Mouse (Mus musculus) forebrain, postnatal 0 days (tissue): Measurements from ENCODE around the gene Syne1. TPM values are rescaled to one million over a fixed set of nuclear protein-coding genes. Genes with fewer than 3 reads are reported as not detected.

Experiments used
- ATAC-seq: fragments of 200-750 bp; cut with Nextera tagmentation; 2 replicates; pipeline ENCODE4 v1.8.0; 2017; ENCODE audit warnings: mild to moderate bottlenecking, moderate library complexity
- DNase-seq: peaks from one replicate; pipeline ENCODE4 v3.0.0-alpha.2; 2015
- H3K27ac ChIP-seq: fragments of 300-500 bp; sonication (generic); 2 replicates; pipeline ENCODE4 v1.5.1; 2014; ENCODE audit warnings: low read depth, mild to moderate bottlenecking, antibody characterized with exemption, low read length, moderate library complexity, mixed read lengths
- H3K27me3 ChIP-seq: fragments of 300-500 bp; sonication (generic); 2 replicates; pipeline ENCODE4 v1.6.1; 2014; ENCODE audit warnings: mild to moderate bottlenecking, low read length, mixed read lengths; ENCODE audit not compliant: insufficient read depth
- H3K36me3 ChIP-seq: fragments of 300-500 bp; sonication (generic); 2 replicates; pipeline ENCODE4 v1.6.1; 2014; ENCODE audit warnings: mild to moderate bottlenecking, moderate library complexity; ENCODE audit not compliant: insufficient read depth
- H3K4me1 ChIP-seq: fragments of 300-500 bp; sonication (generic); 2 replicates; pipeline ENCODE4 v1.6.1; 2014; ENCODE audit warnings: antibody characterized with exemption; ENCODE audit not compliant: insufficient read depth
- H3K4me2 ChIP-seq: fragments of 300-500 bp; sonication (generic); 2 replicates; pipeline ENCODE4 v1.6.1; 2014; ENCODE audit warnings: low read depth, mild to moderate bottlenecking, moderate library complexity
- H3K4me3 ChIP-seq: fragments of 300-500 bp; sonication (generic); 2 replicates; pipeline ENCODE4 v1.5.1; 2014; ENCODE audit warnings: low read depth, low read length, mixed read lengths
- H3K9ac ChIP-seq: fragments of 300-500 bp; sonication (generic); 2 replicates; pipeline ENCODE4 v1.6.1; 2014; ENCODE audit warnings: mild to moderate bottlenecking
- H3K9me3 ChIP-seq: fragments of 300-500 bp; sonication (generic); 2 replicates; pipeline ENCODE4 v1.6.1; 2016; ENCODE audit warnings: low read length
- CTCF ChIP-seq: sonication (generic); IDR thresholded peaks from 2 replicates; pipeline ENCODE4 v1.5.1; 2016; ENCODE audit warnings: antibody characterized with exemption, control low read depth, low read depth
- WGBS: fragments of 180-500 bp; shearing (Covaris S2); extraction: QIAGEN DNeasy Blood & Tissue Kit; methylation state at CpG from one replicate; pipeline ENCODE4 v1.1.7; 2014; 5-methylcytosine and 5-hydroxymethylcytosine counted together
- polyA plus RNA-seq: library from polyadenylated mRNA; unstranded; fragments of >200 nt; fragmentation: Nextera tagmentation; extraction: Ambion mirVana; gene quantifications from 2 replicates; pipeline ENCODE4 v1.2.1, GENCODE M21; 2015
- total RNA-seq: library from RNA; depleted of rRNA; stranded (reverse); fragments of >200 nt; gene quantifications from 2 replicates; pipeline ENCODE4 v1.2.3, GENCODE M21; 2014

The Syne1 gene
- total and polyA plus RNA-seq, 2 experiments from 2014 or later = 11.2 to 60.5 TPM

DNA sequence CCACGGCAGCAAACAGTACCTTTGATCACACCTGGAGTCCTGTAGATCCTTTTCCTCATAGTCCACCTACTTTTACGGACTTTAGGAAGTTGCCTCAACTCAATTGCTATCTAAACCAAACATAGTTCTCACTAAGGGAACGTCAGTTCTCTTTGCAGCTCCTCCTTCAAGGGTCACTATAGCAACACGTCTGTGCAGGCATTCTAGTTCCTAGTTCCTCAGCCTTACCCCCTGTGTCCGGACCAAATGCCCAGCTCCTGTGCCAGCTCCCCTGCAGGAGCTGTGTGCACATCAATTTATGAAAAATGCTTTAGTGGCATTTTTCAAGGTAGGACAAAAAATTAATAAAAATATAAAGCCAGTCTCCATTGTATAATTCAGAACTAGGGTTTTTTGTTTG, 63.2 kb downstream of the Syne1 start:
- Histone ChIP-seq H3K27ac (no peak overlapping the region), H3K4me3 (no peak overlapping the region), H3K9me3 (no peaks in the 10 kb centered on the region), H3K36me3 (no peaks in the 10 kb centered on the region), H3K9ac (no peak overlapping the region), H3K27me3 (no peaks in the 10 kb centered on the region), H3K4me1 (no peaks in the 10 kb centered on the region), H3K4me2 (no peak overlapping the region)
- 52% methylated on average over 5 of the region's 5 CpGs for WGBS
- DNase-seq = no peak
- no peak for TF ChIP-seq CTCF
- no peak for ATAC-seq

GRCm38 (mm10) chr10:5480552-5481550, 70.4 kb downstream of the Syne1 start:
- no peak overlapping the region for H3K4me3 ChIP-seq

DNA sequence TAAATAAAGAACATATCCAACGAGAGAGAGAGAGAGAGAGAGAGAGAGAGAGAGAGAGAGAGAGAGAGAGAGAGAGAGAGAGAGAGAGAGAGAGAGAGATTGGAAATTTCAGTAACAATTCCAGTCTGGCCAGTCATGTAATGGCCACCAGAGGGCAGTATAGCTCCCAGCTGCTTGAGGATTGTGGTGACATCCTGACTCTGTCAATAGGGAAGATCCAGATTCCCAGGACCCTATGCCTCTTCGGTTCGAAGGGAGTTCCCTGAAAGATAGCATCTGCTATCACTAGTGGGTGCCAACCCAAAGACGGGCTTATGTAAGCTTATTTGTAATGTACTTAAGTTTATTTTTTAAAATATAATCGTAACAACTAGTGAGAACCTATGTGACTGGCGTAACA, 71.2 kb downstream of the Syne1 start:
- Histone ChIP-seq H3K36me3 (no peaks in the 10 kb centered on the region), H3K27me3 (no peaks in the 10 kb centered on the region), H3K4me2 (no peak overlapping the region), H3K9ac (no peak overlapping the region), H3K4me1 (no peaks in the 10 kb centered on the region), H3K27ac (no peak overlapping the region), H3K4me3 (no peak overlapping the region), H3K9me3 (no peaks in the 10 kb centered on the region)
- WGBS = 58% methylated on average over 6 of the region's 6 CpGs
- TF ChIP-seq CTCF = peak; percentile 79
- ATAC-seq (peak; percentile 70), DNase-seq (peak; percentile 57)

More at GRCm38 (mm10) chr10:5480552-5481550, 70.4 kb downstream of the Syne1 start:
- Histone ChIP-seq H3K9ac (no peak overlapping the region), H3K9me3 (no peaks in the 10 kb centered on the region), H3K27ac (no peak overlapping the region), H3K36me3 (no peaks in the 10 kb centered on the region), H3K27me3 (no peaks in the 10 kb centered on the region), H3K4me1 (no peaks in the 10 kb centered on the region), H3K4me2 (no peak overlapping the region)
- 86% methylated on average over 9 of the region's 9 CpGs for WGBS
- ATAC-seq (peak; percentile 5; the same call in 1 of the 2 replicates), DNase-seq (no peak)
- TF ChIP-seq CTCF = no peak

- no peaks in the 10 kb centered on the region for H3K36me3 ChIP-seq
- no peak overlapping the region for H3K4me2 ChIP-seq
- TF ChIP-seq CTCF = no peak
- H3K9me3 ChIP-seq = no peaks in the 10 kb centered on the region
- H3K4me3 ChIP-seq = no peak overlapping the region
- H3K27me3 ChIP-seq = no peaks in the 10 kb centered on the region
- 86% methylated on average over 2 of the region's 2 CpGs for WGBS
- no peak overlapping the region for H3K9ac ChIP-seq
- ATAC-seq (no peak), DNase-seq (no peak)
- H3K27ac ChIP-seq = no peak overlapping the region
- no peaks in the 10 kb centered on the region for H3K4me1 ChIP-seq
Observed at GRCm38 (mm10) chr10:5468638-5469037, 82.6 kb downstream of the Syne1 start.

DNA sequence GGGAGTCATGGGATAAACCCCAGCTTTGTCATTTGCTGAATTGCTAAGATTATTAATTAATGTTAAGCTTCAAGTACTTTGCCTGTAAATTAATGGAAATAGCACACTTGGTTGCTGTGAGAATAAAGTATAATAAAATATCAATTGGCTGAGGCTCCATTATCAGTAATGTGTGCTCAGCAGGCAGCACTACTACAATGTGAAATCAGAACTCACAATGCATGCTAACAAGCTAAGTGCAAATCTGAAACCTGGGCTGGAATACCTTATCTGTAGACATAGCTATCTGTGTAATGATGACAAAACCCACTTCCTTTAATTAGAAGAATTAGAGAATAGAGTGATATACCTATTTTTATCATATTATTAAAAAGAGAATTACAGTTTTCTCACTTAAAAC, 97.5 kb downstream of the Syne1 start:
- Histone ChIP-seq H3K4me1 (no peaks in the 10 kb centered on the region), H3K4me3 (no peak overlapping the region), H3K9me3 (no peaks in the 10 kb centered on the region), H3K9ac (no peak overlapping the region), H3K4me2 (no peak overlapping the region), H3K27ac (no peak overlapping the region), H3K27me3 (no peaks in the 10 kb centered on the region), H3K36me3 (no peaks in the 10 kb centered on the region)
- no peak for TF ChIP-seq CTCF
- DNase-seq = no peak
- peak; percentile 43; the same call in 1 of the 2 replicates for ATAC-seq

GRCm38 (mm10) chr10:5449944-5450343, 101.3 kb downstream of the Syne1 start:
- no peak overlapping the region for H3K4me3 ChIP-seq
- TF ChIP-seq CTCF = no peak
- H3K27me3 ChIP-seq = no peaks in the 10 kb centered on the region
- no peak for ATAC-seq
- no peaks in the 10 kb centered on the region for H3K36me3 ChIP-seq
- no peak overlapping the region for H3K4me2 ChIP-seq
- no peak for DNase-seq
- WGBS = 96% methylated on average over 2 of the region's 2 CpGs
- no peak overlapping the region for H3K27ac ChIP-seq
- no peaks in the 10 kb centered on the region for H3K9me3 ChIP-seq
- no peak overlapping the region for H3K9ac ChIP-seq
- H3K4me1 ChIP-seq = no peaks in the 10 kb centered on the region

- no peaks in the 10 kb centered on the region for H3K4me1 ChIP-seq
- no peaks in the 10 kb centered on the region for H3K9me3 ChIP-seq
- no peak for TF ChIP-seq CTCF
- H3K36me3 ChIP-seq = no peaks in the 10 kb centered on the region
- DNase-seq = no peak
- 71% methylated on average over 4 of the region's 4 CpGs for WGBS
- no peak overlapping the region for H3K4me3 ChIP-seq
- H3K4me2 ChIP-seq = no peak overlapping the region
- no peak overlapping the region for H3K9ac ChIP-seq
- no peak for ATAC-seq
- H3K27ac ChIP-seq = no peak overlapping the region
- H3K27me3 ChIP-seq = no peaks in the 10 kb centered on the region
Observed at GRCm38 (mm10) chr10:5447950-5448716, 103.1 kb downstream of the Syne1 start.
